Mouse (Mus musculus) olfactory bulb, adult 2 months (tissue): ENCODE measurements at regions not wholly inside any gene's neighbourhood (a gene's known extent, or its start where the extent isn't known, plus 50 kb on each side); places are given as distances from the start of the nearest gene placed in this dataset.
A peak's percentile ranks its signal among the peaks of the same experiment; 100 is the strongest.
"Not testable (repeated sequence)": the region's sequence is repeated elsewhere in the genome, so short reads cannot be mapped to it uniquely, and the experiment has no call there.

ENCODE experiments used
- H3K27ac ChIP-seq: fragments of 200-500 bp; 2 replicates; pipeline ENCODE4 v1.5.1; 2012; ENCODE audit warnings: low read depth, low read length; ENCODE audit not compliant: insufficient read depth
- H3K4me1 ChIP-seq: fragments of 200-500 bp; 2 replicates; pipeline ENCODE4 v1.6.1; 2012; ENCODE audit warnings: low read length; ENCODE audit not compliant: control insufficient read depth, insufficient read depth
- H3K4me3 ChIP-seq: fragments of 200-500 bp; 2 replicates; pipeline ENCODE4 v1.5.1; 2012; ENCODE audit warnings: mild to moderate bottlenecking, low read depth, low read length, moderate library complexity; ENCODE audit not compliant: insufficient read depth
- CTCF ChIP-seq: fragments of 200-500 bp; IDR thresholded peaks from 2 replicates; pipeline ENCODE4 v1.5.1; 2012; ENCODE audit warnings: low read depth, mild to moderate bottlenecking, low read length, moderate library complexity; ENCODE audit not compliant: insufficient read depth
- POLR2A ChIP-seq: fragments of 200-500 bp; IDR thresholded peaks from 2 replicates; pipeline ENCODE4 v1.6.1; 2012; ENCODE audit warnings: mild to moderate bottlenecking, low read depth, low read length, moderate library complexity; ENCODE audit not compliant: insufficient read depth
- WGBS: fragments of 180-500 bp; shearing (Covaris S2); methylation state at CpG from one replicate; pipeline ENCODE4 v1.1.7; 2018; 5-methylcytosine and 5-hydroxymethylcytosine counted together

DNA sequence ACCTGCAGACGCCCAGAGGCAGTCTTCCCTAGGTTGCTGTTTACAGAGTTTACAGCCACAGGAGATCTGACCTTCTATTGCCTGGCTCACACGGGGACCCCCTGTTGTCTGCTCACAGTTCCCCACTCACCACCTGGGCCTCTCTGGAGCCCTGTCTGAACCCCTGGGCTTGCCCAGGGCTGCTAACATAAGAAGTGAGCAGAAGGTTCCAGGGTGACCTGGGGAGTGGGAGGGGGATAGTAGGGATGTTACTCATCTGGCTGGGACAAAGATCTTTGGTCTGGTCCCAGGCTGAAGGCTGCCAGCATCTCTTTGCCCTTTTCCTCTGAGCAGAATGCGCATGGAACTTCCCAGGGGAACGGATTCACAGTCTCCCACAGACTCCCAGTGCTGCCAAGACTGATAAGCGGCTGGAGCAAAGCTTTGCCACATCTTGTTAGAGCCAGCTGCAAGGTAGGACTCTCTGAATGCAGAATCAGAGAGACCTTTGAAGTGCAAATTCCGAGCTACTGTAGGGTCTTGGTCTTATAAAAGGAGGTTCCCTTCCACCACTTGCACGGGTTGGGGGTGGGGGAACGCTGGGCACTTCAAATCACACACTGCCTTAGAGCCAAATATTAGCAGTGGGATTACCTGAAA lies 622.5 kb upstream of the Gm19410 start:
- H3K4me3 ChIP-seq = no peak overlapping the region
- H3K4me1 ChIP-seq = no peaks in the 10 kb centered on the region; the same call in 1 of the 2 replicates
- no peak for TF ChIP-seq CTCF
- TF ChIP-seq POLR2A = no peak
- H3K27ac ChIP-seq = no peak overlapping the region
- 53% methylated on average over 8 of the region's 8 CpGs for WGBS

DNA sequence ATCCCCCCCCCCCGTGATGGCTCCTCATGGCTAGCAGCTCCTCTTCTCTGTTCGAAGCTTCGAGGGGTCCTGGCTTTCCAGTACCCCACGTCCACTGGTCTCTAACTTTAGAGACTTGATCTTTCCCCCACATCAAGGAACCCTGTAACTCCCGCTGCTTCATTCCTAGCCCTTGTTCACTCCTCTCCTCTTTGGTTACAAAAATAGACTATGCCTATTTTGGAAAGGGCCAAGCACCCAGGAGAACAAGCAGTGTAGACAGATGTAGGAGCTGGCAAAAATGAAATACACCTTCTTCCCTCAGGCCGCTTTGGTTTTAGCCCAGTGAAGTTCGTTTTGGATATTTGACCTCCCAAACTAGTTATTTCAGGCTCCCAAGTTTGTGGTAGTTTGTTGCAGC lies 621.9 kb upstream of the Gm19410 start:
- Histone ChIP-seq H3K4me1 (no peaks in the 10 kb centered on the region; the same call in 1 of the 2 replicates), H3K27ac (no peak overlapping the region), H3K4me3 (no peak overlapping the region)
- WGBS = 73% methylated on average over 7 of the region's 7 CpGs
- TF ChIP-seq CTCF (no peak), POLR2A (no peak)

DNA sequence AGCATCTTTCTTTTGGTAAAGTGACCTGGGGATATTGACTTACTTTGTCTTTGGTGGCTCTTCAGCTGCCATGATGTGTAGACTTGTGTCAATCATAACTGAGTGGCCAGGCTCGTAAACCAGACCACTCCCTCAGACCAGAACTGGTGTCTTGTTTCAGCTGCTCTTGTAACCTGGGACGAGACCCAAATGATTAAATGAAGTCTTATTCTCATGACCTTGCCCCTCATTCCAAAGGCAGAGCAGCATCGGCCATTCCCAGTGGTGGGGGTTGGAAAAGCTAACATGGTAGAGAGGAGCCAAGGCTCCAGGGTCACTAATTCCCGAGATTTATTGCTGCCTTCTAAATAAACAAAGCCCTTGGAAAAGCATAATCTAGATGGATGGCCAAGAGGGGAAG lies 621.2 kb upstream of the Gm19410 start:
- Histone ChIP-seq H3K27ac (no peak overlapping the region), H3K4me1 (no peaks in the 10 kb centered on the region; the same call in 1 of the 2 replicates), H3K4me3 (no peak overlapping the region)
- WGBS = 80% methylated on average over 4 of the region's 4 CpGs
- TF ChIP-seq CTCF (no peak), POLR2A (no peak)

DNA sequence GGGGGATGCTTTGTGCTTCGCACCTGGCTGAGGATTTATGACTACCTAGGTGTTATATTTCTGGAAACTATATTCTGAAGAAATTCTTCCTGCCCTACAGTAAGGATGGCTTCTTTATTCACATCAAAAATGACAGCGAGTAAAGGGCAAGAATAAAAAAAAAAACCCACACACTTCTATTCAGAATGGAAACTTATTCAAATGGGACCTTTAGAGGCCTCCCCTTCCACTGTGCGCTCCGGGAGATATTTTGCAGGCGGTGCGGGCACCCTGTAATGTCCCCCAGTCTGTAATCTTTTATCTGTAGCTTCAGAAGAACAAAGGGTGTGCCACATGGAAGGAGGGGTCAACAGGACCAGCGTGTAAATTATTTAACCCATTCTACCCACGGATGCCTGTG lies 618.1 kb upstream of the Gm19410 start:
- no peak overlapping the region for H3K27ac ChIP-seq
- H3K4me3 ChIP-seq = no peak overlapping the region
- 81% methylated on average over 8 of the region's 8 CpGs for WGBS
- TF ChIP-seq POLR2A (no peak), CTCF (no peak)
- H3K4me1 ChIP-seq = no peaks in the 10 kb centered on the region; the same call in 1 of the 2 replicates

DNA sequence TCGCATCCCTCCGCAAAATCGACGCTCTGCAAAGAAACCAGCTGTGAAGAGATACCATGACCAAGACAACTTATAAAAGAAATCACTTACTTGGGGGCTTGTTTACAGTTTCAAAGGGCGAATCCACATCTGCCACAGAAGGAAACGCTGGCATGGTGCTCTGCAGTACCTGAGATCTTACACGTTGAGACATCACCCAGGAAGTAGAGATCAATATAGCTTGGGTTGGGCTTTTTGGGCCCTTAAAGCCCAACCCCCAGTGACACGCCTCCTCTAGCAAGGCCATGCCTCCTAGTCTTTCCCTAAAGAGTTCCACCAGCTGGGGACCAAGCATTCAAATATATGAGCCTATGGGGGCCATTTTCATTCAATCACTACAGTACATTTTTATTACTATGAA lies 617.6 kb upstream of the Gm19410 start:
- WGBS = 96% methylated on average over 8 of the region's 8 CpGs
- H3K27ac ChIP-seq = no peak overlapping the region
- no peak for TF ChIP-seq CTCF
- H3K4me3 ChIP-seq = no peak overlapping the region
- H3K4me1 ChIP-seq = no peaks in the 10 kb centered on the region; the same call in 1 of the 2 replicates

DNA sequence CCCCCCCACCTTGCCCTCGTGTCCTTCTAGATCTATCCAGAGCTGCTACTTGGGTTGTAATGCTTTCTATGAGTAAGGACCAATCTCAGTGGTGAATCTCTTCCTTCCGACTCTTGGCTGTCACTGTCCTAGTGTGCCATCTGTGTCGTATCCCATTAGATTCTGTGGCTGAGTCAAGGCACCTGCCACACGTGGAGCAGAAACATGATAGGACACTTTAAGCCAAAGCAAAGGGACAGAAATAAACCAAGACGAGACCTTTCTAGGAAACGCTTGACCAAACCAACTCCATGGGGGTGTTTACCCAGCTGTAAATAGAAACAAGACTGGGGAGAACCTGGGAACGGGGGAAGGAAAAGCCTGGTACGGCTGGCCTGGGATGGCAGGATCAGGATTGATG lies 613.0 kb upstream of the Gm19410 start:
- H3K27ac ChIP-seq = no peak overlapping the region
- TF ChIP-seq POLR2A = no peak
- 84% methylated on average over 8 of the region's 8 CpGs for WGBS
- H3K4me3 ChIP-seq = no peak overlapping the region
- H3K4me1 ChIP-seq = no peaks in the 10 kb centered on the region

DNA sequence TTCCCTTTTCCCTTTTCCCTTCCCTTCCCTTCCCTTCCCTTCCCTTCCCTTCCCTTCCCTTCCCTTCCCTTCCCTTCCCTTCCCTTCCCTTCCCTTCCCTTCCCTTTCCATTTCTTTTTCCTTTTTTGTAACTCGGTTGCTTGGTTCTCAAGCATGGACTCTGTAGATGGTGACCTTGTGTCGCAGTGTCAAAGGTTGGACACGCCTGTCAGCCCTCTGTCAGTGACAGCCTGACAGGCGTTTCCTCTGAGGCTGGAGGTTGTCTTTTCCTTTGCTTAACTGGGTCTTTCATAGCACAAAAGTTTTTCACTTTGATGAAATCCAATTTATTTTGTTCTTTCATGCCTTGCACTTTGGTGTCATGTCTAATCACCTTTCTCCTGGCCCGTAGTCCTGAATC lies 609.3 kb upstream of the Gm19410 start:
- Histone ChIP-seq H3K27ac (no peak overlapping the region), H3K4me3 (no peak overlapping the region), H3K4me1 (0 out of 2 replicates have a peak, but pooled peaks cover 2% of the 10 kb centered on the region)
- 73% methylated on average over 5 of the region's 5 CpGs for WGBS
- TF ChIP-seq CTCF = no peak
- TF ChIP-seq POLR2A = no peak

DNA sequence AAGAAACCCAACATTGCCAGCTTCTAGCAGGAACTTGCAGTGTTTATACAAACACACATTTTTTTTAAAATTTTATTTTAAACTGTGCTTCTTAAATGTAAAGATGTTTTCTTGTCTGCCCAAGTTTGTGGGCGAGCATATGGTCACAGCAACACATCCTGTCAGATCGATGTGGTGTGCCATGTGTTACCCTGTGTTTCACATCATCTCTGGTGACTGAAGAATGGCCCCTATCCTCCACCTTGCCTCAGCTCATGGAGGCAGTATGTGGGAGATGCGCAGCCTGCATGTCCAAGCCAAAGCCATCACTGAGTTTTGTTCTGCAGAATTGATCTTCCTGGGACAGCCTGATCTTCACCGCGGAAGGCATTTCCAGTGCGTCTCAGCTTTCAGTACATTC lies 607.9 kb upstream of the Gm19410 start:
- TF ChIP-seq CTCF = no peak
- no peak for TF ChIP-seq POLR2A
- no peak overlapping the region for H3K27ac ChIP-seq
- H3K4me1 ChIP-seq = 0 out of 2 replicates have a peak, but pooled peaks cover 2% of the 10 kb centered on the region
- H3K4me3 ChIP-seq = no peak overlapping the region
- WGBS = 88% methylated on average over 6 of the region's 6 CpGs

DNA sequence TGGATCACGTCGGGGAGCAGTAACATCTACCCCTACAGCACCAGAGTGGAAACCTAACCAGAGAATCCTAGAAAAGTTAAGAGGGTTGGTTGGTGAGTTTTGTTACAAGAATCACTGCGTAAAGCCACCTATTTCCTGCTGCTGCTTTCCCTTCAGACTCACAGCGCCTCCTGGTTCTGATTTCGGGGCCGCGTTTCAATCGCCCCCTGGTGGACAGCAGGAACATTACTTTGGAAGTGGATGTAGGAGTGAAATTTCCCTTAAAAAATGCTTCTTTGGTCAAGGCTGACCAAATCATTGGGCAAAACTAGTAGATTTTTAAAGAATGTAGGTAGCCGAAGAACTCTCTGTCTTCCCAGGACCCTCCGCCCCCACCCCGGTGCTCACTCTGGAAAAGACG lies 606.3 kb upstream of the Gm19410 start:
- 0 out of 2 replicates have a peak, but pooled peaks cover 2% of the 10 kb centered on the region for H3K4me1 ChIP-seq
- no peak overlapping the region for H3K4me3 ChIP-seq
- 23% methylated on average over 12 of the region's 12 CpGs for WGBS
- no peak overlapping the region for H3K27ac ChIP-seq
- TF ChIP-seq CTCF (peak; percentile 87), POLR2A (no peak)

DNA sequence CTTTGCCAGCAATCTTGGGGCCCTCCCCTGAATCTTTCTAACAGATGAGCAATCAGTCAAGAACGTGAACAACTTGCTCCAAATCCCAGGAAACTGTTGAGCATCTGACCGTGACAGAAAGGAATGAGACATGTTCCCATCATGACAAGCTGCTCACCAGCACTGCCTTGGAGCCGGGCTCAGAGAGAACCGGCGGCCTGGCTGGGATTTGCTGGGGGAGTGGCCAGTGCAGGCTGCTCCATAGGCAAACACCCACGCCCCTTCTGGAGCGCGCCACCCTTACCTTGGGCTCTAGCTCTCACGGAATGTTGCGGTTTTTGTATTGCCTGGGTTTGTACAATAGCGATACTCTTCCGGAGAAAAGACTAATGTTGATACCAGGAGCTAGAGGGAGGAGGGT lies 605.4 kb upstream of the Gm19410 start:
- no peak overlapping the region for H3K27ac ChIP-seq
- H3K4me3 ChIP-seq = no peak overlapping the region
- 93% methylated on average over 12 of the region's 12 CpGs for WGBS
- TF ChIP-seq POLR2A (no peak), CTCF (no peak)
- H3K4me1 ChIP-seq = 0 out of 2 replicates have a peak, but pooled peaks cover 2% of the 10 kb centered on the region

DNA sequence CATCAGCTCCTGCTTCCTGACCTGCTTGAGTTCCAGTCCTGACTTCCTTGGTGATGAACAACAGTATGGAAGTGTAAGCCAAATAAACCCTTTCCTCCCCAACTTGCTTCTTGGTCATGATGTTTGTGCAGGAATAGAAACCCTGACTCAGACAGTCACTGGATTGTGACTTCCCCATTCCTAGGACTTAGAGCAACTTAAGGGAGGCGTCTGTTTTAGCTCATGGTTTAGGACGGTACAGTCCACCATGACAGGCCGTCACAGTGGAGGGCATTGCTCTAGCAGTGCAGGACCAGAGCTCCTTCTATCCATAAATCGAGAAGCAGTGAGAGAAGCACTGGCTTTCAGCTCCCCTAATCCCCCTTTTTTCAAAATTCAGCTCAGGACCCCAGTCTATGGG lies 603.4 kb upstream of the Gm19410 start:
- not testable (repeated sequence) for H3K4me1 ChIP-seq, H3K27ac ChIP-seq, H3K4me3 ChIP-seq
- 95% methylated on average over 4 of the region's 4 CpGs for WGBS
